Mouse (Mus musculus) cerebellum, postnatal 14 days (tissue): ENCODE data around the gene Slc9a5.

Source experiments
- DNase-seq, 2 experiments: peaks; one replicate each; pipeline ENCODE4 v3.0.0; 2021; ENCODE audit warnings: mixed read lengths in 2 of 2

The Slc9a5 gene

GRCm38 (mm10) chr8:105355179-105356024, 6.8 kb downstream of the Slc9a5 start:
- DNase-seq: no peak

GRCm38 (mm10) chr8:105356681-105357080, 8.0 kb downstream of the Slc9a5 start:
- DNase-seq: no peak

DNA sequence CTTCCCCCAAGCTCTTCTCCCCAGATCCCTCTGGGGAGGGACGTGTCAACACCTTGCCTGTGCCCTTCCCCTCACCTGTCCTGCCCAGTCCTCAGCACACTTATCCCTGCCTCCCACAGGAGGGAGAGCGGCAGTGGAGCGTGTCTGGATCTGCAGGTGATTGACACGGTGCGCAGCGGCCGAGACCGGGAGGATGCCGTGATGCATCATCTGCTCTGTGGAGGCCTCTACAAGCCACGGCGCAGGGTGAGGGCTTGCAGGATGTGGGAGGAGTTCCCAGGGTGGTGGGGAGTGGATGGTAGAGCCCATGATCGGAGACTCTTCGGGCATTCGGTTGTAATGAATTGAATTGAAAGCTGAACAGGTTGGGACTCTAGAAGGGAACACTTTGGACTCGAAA, 10.6 kb downstream of the Slc9a5 start:
- DNase-seq: no peak

- DNase-seq: peak; percentile 55 to 60
Measured at GRCm38 (mm10) chr8:105359646-105360045, 11.0 kb downstream of the Slc9a5 start.

- DNase-seq: no peak
Measured at GRCm38 (mm10) chr8:105361751-105362702, 13.4 kb downstream of the Slc9a5 start.

GRCm38 (mm10) chr8:105367107-105367506, 18.5 kb downstream of the Slc9a5 start:
- peak in 1 of 2 experiments; percentile 64 for DNase-seq

- DNase-seq: peak; percentile 59
Measured at GRCm38 (mm10) chr8:105372473-105372872, 23.8 kb downstream of the Slc9a5 start.

DNA sequence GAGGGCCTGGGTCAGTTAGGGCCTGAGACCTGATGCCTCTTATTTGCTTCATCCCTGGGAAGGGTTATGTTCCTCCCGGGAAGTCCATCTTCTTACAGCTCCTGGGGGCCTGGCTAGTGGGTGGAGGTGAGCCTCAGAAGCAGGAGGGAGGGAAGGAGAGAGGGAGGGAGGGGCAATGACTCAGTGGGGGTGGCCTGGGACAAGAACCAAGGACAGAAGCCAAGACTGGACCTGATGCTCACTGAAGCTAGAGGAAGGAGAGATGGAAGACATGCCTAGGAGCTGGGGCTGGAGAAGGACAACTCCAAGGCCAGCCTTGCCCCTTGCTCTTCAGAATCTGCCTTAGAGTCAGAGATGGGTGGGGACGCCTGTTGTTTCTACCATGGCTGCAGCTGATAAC, 24.4 kb downstream of the Slc9a5 start, which contains the start of gene Plekhg4:
Plekhg4 (plus strand) TSS at position 243 of the 400 bp plus-strand sequence.
- DNase-seq: no peak

- peak in 1 of 2 experiments; percentile 73 for DNase-seq
Measured at GRCm38 (mm10) chr8:105374513-105374966, 25.9 kb downstream of the Slc9a5 start.

DNA sequence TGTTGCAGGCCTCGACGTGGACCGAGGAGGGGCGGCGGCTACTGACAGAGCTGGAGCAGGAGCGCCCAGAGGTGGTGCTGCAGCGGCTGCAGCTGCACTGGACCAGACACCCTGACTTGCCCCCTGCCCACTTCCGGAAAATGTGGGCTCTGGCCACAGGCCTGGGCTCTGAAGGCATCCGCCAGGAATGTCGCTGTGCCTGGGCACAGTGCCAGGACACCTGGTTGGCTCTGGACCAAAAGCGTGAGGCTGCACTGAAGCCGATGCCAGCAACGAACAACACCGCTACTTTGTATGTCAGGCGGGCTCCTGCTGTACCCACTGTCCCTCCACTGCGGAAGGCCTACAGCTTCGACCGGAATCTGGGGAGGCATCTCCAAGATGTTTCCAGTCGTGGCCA, 30.0 kb downstream of the Slc9a5 start:
- DNase-seq: peak; percentile 80 to 94

- DNase-seq: no peak
Measured at GRCm38 (mm10) chr8:105380308-105380707, 31.7 kb downstream of the Slc9a5 start.

- DNase-seq: no peak
Measured at GRCm38 (mm10) chr8:105384070-105384469, 35.4 kb downstream of the Slc9a5 start.

- peak; percentile 54 to 55 for DNase-seq
Measured at GRCm38 (mm10) chr8:105387151-105387550, 38.5 kb downstream of the Slc9a5 start.

GRCm38 (mm10) chr8:105389096-105389495, 40.5 kb downstream of the Slc9a5 start:
- DNase-seq: no peak

- DNase-seq: no peak
Measured at GRCm38 (mm10) chr8:105393089-105393787, 44.6 kb downstream of the Slc9a5 start.

- DNase-seq: no peak
Measured at GRCm38 (mm10) chr8:105393915-105394314, 45.3 kb downstream of the Slc9a5 start.

GRCm38 (mm10) chr8:105397747-105398146, 49.1 kb downstream of the Slc9a5 start:
- DNase-seq: peak; percentile 59

GRCm38 (mm10) chr8:105400016-105400415, 51.4 kb downstream of the Slc9a5 start:
- no peak for DNase-seq

- no peak for DNase-seq
Measured at GRCm38 (mm10) chr8:105403467-105403866, 54.8 kb downstream of the Slc9a5 start.

DNA sequence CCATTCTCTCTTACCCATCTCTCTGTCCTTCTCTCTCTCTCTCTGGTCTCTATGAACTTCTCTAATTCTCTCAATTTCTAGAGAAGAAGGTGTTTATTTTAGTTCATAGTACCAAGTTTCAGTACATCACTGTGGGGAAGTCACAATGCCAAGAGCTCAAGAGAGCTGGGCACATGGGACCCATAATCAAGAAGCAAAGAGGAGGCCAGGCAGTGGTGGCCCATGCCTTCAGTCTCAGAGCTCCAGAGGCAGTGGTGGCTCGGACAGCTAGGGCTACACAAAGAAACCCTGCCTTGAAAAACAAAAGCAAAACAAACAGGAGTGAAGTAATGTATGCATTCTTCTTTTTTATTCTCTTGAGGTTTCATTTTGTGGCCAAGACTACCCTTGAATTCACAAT, 55.9 kb downstream of the Slc9a5 start:
- no peak for DNase-seq

DNA sequence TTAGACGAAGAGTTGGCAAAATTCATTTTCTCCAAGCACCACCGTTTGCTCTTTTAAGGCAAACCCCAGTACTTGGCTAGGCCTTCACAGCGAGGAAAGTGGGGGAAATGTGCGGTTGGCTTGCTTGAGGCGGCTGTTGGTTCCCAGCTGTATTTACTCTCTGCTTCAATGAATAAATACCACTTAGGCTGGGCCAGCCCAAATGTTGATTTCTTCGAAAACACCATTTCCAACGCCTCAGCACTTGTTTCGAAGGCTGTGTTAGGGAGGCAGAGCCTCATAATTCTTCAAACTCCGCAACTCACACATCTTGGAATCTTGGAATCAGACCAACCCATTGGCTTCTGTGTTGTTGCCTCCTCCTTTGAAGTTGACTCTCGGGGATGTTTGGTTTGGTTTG, 57.8 kb downstream of the Slc9a5 start:
- no peak for DNase-seq

GRCm38 (mm10) chr8:105408331-105408730, 59.7 kb downstream of the Slc9a5 start:
- no peak for DNase-seq

DNA sequence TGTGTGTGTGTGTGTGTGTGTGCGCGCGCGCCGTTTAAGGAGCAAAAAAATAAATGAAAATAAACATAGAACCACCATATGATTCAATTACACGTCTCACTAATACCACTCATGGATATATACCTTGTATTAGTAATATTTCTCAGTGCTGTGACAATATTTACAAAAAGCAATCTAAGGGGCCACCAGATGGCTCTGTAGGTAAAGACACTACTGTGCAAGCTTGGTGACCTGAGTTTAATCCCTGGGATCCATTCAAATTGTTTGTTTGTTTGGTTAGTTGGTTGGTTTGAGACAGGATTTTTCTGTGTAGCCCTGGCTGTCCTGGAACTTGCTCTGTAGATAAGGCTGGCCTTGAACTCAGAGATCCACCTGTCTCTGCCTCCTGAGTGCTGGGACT, 61.3 kb downstream of the Slc9a5 start:
- no peak for DNase-seq
